Mouse (Mus musculus) heart, embryonic 15.5 days (tissue): ENCODE data around the gene Dock1. TPM values are rescaled to one million over a fixed set of nuclear protein-coding genes. Genes with fewer than 3 reads are reported as not detected.

Source experiments
- ATAC-seq: fragments of 200-750 bp; cut with Nextera tagmentation; replicated peaks from 2 replicates; pipeline ENCODE4 v1.8.0; 2017; ENCODE audit warnings: low read depth, moderate TSS enrichment; ENCODE audit not compliant: insufficient number of reproducible peaks, insufficient read depth, low FRiP score
- H3K27ac ChIP-seq: fragments of 300-500 bp; sonication (generic); 2 replicates; pipeline ENCODE4 v1.5.1; 2015; ENCODE audit warnings: mild to moderate bottlenecking, inconsistent platforms
- H3K27me3 ChIP-seq: fragments of 300-500 bp; sonication (generic); 2 replicates; pipeline ENCODE4 v1.6.1; 2015; ENCODE audit warnings: inconsistent platforms
- H3K36me3 ChIP-seq: fragments of 300-500 bp; sonication (generic); 2 replicates; pipeline ENCODE4 v1.6.1; 2015; ENCODE audit warnings: mild to moderate bottlenecking, inconsistent platforms
- H3K4me1 ChIP-seq: fragments of 300-500 bp; sonication (generic); replicated peaks from 2 replicates; pipeline ENCODE4 v1.6.1; 2015; ENCODE audit warnings: inconsistent platforms
- H3K4me2 ChIP-seq: fragments of 300-500 bp; sonication (generic); 2 replicates; pipeline ENCODE4 v1.6.1; 2015; ENCODE audit warnings: inconsistent platforms, mild to moderate bottlenecking, moderate library complexity
- H3K4me3 ChIP-seq: fragments of 300-500 bp; sonication (generic); 2 replicates; pipeline ENCODE4 v1.5.1; 2015; ENCODE audit warnings: mild to moderate bottlenecking, inconsistent platforms
- H3K9ac ChIP-seq: fragments of 300-500 bp; sonication (generic); 2 replicates; pipeline ENCODE4 v1.6.1; 2015; ENCODE audit warnings: mild to moderate bottlenecking, inconsistent platforms
- H3K9me3 ChIP-seq: fragments of 300-500 bp; sonication (generic); replicated peaks from 2 replicates; pipeline ENCODE4 v1.6.1; 2016; ENCODE audit warnings: inconsistent platforms
- WGBS: fragments of 180-500 bp; shearing (Covaris S2); methylation state at CpG from one replicate; pipeline ENCODE4 v1.1.7; 2015; ENCODE audit warnings: mixed read lengths; 5-methylcytosine and 5-hydroxymethylcytosine counted together
- polyA plus RNA-seq: library from polyadenylated mRNA; unstranded; fragments of >200 nt; fragmentation: Nextera tagmentation; extraction: Ambion mirVana; gene quantifications from 2 replicates; pipeline ENCODE4 v1.2.1, GENCODE M21; 2015

Dock1 gene
- polyA plus RNA-seq, result 18.3 and 21.4 TPM in 2 replicates

DNA sequence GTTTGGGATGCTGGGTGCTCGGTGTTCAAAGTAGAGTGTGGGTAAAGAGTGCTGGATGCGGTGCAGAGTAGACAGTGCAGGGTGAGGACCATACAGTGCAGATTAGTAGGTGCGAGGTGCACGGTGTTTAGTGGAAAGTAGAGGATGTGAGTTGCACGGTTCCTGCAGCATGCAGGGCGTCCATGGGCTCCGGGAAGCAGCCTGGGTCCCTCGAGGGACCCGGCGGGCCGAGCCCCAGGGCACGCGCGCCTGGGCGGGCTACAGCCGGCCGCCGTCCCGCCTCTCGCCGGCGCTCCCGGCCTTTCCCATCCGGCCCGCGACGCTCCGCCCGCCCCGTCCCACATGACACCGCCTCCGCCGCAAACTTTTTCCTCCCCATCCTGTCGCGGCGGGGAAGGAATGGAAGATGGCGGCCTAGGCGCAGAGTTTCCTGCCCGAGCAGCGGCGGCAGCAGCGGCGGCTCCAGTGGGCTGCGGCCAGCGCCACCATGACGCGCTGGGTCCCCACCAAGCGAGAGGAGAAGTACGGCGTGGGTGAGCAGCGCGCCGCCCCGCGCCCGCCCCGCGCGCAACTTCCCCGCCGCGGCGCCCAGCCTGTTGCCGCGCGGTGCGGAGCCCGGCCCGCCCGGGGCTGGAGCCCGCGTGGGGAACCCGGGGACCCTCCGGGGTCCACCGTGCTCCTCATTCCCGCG lies at the start of gene Dock1:
TSS of gene Dock1 (plus strand) at position 343 of the 691 bp plus-strand sequence.
- Histone ChIP-seq H3K4me3 (peak within 1 kb of the TSS; percentile 70), H3K4me2 (peak within 1 kb of the TSS; percentile 81), H3K27ac (peak within 1 kb of the TSS; percentile 77), H3K9me3 (no peaks in the 10 kb centered on the region), H3K4me1 (peaks cover 27% of the 10 kb centered on the region), H3K36me3 (no peaks in the 10 kb centered on the region), H3K27me3 (no peaks in the 10 kb centered on the region), H3K9ac (peak within 1 kb of the TSS; percentile 77)
- 1% methylated on average over 63 of the region's 77 CpGs for WGBS
- ATAC-seq, result peak; percentile 89

DNA sequence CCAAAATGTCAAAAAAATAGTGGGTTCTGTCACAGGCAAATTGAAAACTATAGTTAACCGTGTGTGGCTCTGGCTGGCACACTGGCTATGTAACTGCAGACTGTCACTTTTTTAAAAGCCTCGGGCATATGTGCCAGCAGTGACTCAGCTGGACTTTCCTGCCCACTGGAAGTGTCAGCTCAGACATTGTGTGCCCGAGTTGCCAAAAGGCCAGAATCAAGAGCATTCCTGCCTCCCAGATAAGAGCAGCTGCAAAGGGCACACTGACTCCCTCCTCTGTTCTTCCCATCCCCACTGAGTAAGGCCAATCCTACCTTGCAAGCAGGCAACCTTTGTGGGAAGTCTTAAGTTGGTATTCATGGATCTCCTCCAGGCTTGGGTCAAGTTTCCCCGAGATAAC lies 42.5 kb upstream of the Dock1 start:
- WGBS, result 62% methylated on average over 4 of the region's 4 CpGs
- Histone ChIP-seq H3K36me3 (no peaks in the 10 kb centered on the region), H3K4me2 (no peak overlapping the region), H3K27ac (no peak overlapping the region), H3K9me3 (no peaks in the 10 kb centered on the region), H3K4me3 (no peak overlapping the region), H3K4me1 (no peaks in the 10 kb centered on the region), H3K27me3 (no peaks in the 10 kb centered on the region), H3K9ac (no peak overlapping the region)
- ATAC-seq, result no peak

GRCm38 (mm10) chr7:134650246-134650830 lies 20.1 kb upstream of the Dock1 start:
- WGBS, result 60% methylated on average over 8 of the region's 8 CpGs
- ATAC-seq, result 0 out of 2 replicates have a peak, but pooled peaks have one; percentile 18
- Histone ChIP-seq H3K4me3 (no peak overlapping the region), H3K9me3 (no peaks in the 10 kb centered on the region), H3K36me3 (no peaks in the 10 kb centered on the region), H3K4me1 (no peaks in the 10 kb centered on the region), H3K27me3 (no peaks in the 10 kb centered on the region), H3K4me2 (no peak overlapping the region), H3K27ac (no peak overlapping the region), H3K9ac (no peak overlapping the region)

DNA sequence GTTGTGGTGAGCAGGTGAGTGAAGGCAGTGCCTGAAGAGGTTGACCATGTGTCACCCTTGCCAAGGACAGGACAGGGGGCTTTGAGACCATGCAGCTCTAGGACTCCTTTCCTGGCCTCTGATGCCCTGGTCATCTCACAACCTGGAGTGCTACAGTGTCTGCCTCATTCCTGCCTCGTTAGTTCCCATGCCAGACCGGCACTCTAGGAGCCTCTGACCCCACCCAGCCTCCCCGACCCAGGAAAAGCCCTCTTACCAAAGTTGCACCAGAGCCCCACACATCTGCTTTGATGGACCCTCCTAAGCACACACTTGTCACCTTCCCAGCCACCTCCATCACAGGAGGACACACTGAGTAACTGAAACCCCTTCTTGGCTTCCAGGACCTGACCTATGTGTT lies 19.4 kb upstream of the Dock1 start:
- H3K4me2 ChIP-seq, result no peak overlapping the region
- no peak overlapping the region for H3K4me3 ChIP-seq
- no peaks in the 10 kb centered on the region for H3K27me3 ChIP-seq
- no peaks in the 10 kb centered on the region for H3K9me3 ChIP-seq
- 69% methylated on average over 3 of the region's 3 CpGs for WGBS
- no peaks in the 10 kb centered on the region for H3K36me3 ChIP-seq
- H3K27ac ChIP-seq, result no peak overlapping the region
- no peak overlapping the region for H3K9ac ChIP-seq
- no peaks in the 10 kb centered on the region for H3K4me1 ChIP-seq
- no peak for ATAC-seq

DNA sequence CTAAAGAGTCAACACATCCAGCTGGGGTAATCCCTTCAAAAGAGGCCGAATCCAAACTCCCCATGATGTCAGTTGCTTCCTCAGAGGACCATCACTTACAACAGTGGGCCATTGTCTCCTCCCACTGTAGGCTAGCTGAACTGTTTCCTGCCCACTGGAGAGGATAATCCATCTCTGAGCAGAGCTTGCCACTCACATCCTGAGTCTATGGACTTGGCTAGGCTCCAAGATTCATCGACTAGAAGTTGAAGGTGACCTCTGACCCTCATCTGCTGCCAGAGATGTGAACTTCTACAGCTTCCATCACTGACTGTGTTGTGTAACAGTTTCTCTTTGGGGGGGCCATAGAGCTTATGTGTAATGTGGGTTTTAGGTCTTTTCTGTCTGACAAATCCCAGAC lies 7.2 kb upstream of the Dock1 start:
- 0 out of 2 replicates have a peak, but pooled peaks have one; percentile 27 for ATAC-seq
- WGBS, result 12% methylated on average over 2 of the region's 2 CpGs

GRCm38 (mm10) chr7:134665642-134666282 lies 4.7 kb upstream of the Dock1 start:
- H3K27ac ChIP-seq, result no peak overlapping the region
- no peak for ATAC-seq
- H3K9ac ChIP-seq, result no peak overlapping the region
- no peaks in the 10 kb centered on the region for H3K9me3 ChIP-seq
- no peaks in the 10 kb centered on the region for H3K36me3 ChIP-seq
- H3K4me2 ChIP-seq, result no peak overlapping the region
- no peak overlapping the region for H3K4me3 ChIP-seq
- peaks cover 7% of the 10 kb centered on the region for H3K4me1 ChIP-seq
- 69% methylated on average over 5 of the region's 5 CpGs for WGBS
- no peaks in the 10 kb centered on the region for H3K27me3 ChIP-seq

More for the DNA sequence above, 7.2 kb upstream of the Dock1 start:
- Histone ChIP-seq H3K9ac (no peak overlapping the region), H3K4me1 (no peaks in the 10 kb centered on the region), H3K27ac (no peak overlapping the region), H3K36me3 (no peaks in the 10 kb centered on the region), H3K4me2 (no peak overlapping the region), H3K27me3 (no peaks in the 10 kb centered on the region), H3K9me3 (0 out of 2 replicates have a peak, but pooled peaks cover 3% of the 10 kb centered on the region), H3K4me3 (no peak overlapping the region)

- H3K27me3 ChIP-seq, result no peaks in the 10 kb centered on the region
- H3K9ac ChIP-seq, result no peak overlapping the region
- no peak overlapping the region for H3K4me3 ChIP-seq
- no peak overlapping the region for H3K4me2 ChIP-seq
- no peaks in the 10 kb centered on the region for H3K36me3 ChIP-seq
- H3K4me1 ChIP-seq, result peaks cover 18% of the 10 kb centered on the region
- no peaks in the 10 kb centered on the region for H3K9me3 ChIP-seq
- H3K27ac ChIP-seq, result no peak overlapping the region
- ATAC-seq, result no peak
- WGBS, result 82% methylated on average over 4 of the region's 4 CpGs
These were observed 3.2 kb upstream of the Dock1 start for GRCm38 (mm10) chr7:134667271-134667702.

- no peak for ATAC-seq
- peak overlapping the region; percentile 77; the same call in 1 of the 2 replicates for H3K27ac ChIP-seq
These were observed 761 bp upstream of the Dock1 start for GRCm38 (mm10) chr7:134669474-134670311.

DNA sequence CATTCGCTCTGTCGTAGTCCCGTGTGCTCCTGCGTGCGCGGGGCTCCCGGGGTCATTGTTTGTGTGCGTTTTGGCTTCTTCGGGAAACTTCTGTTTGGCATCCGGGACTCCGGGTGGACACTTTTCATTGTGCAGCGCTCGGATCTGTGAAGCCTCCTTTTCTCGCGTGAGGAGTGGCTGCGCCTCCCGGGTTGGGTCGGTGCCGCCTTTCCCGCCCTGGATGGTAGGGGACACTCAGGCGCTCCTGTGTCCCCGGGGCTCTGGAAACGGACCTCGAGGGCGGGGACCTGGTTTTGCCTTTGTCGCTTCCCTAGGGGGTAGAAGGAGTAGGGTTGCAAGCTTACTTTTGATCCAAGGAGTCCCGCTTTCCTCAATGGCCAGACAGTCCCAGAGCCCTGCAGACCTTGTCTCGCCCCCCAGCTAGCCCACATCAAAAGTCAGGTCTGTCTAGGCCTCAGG lies 578 bp downstream of the Dock1 start:
- H3K27ac ChIP-seq, result peak overlapping the region; percentile 77
- no peaks in the 10 kb centered on the region for H3K27me3 ChIP-seq
- H3K4me2 ChIP-seq, result peak overlapping the region; percentile 81
- peaks cover 27% of the 10 kb centered on the region for H3K4me1 ChIP-seq
- 2% methylated on average over 28 of the region's 28 CpGs for WGBS
- ATAC-seq, result 0 out of 2 replicates have a peak, but pooled peaks have one; percentile 23
- H3K4me3 ChIP-seq, result peak overlapping the region; percentile 70
- no peaks in the 10 kb centered on the region for H3K36me3 ChIP-seq
- no peaks in the 10 kb centered on the region for H3K9me3 ChIP-seq
- H3K9ac ChIP-seq, result peak overlapping the region; percentile 77

More at GRCm38 (mm10) chr7:134669474-134670311, 761 bp upstream of the Dock1 start:
- Histone ChIP-seq H3K4me1 (peaks cover 27% of the 10 kb centered on the region), H3K36me3 (no peaks in the 10 kb centered on the region), H3K4me2 (peak overlapping the region; percentile 81), H3K9ac (peak overlapping the region; percentile 77), H3K27me3 (no peaks in the 10 kb centered on the region), H3K4me3 (peak overlapping the region; percentile 70), H3K9me3 (no peaks in the 10 kb centered on the region)
- WGBS, result 83% methylated on average over 14 of the region's 14 CpGs

GRCm38 (mm10) chr7:134671467-134671901 lies 1.0 kb downstream of the Dock1 start:
- Histone ChIP-seq H3K27me3 (no peaks in the 10 kb centered on the region), H3K4me3 (peak overlapping the region; percentile 70), H3K9ac (peak overlapping the region; percentile 77), H3K27ac (peak overlapping the region; percentile 77), H3K4me1 (peaks cover 27% of the 10 kb centered on the region), H3K9me3 (no peaks in the 10 kb centered on the region), H3K36me3 (no peaks in the 10 kb centered on the region), H3K4me2 (peak overlapping the region; percentile 81)
- 23% methylated on average over 7 of the region's 7 CpGs for WGBS
- no peak for ATAC-seq
